Mouse (Mus musculus): Measurements from ENCODE around the gene Ntn5. TPM values are rescaled to one million over a fixed set of nuclear protein-coding genes. Genes with fewer than 3 reads are reported as not detected.
A peak's percentile ranks its signal among the peaks of the same experiment; 100 is the strongest.

Ntn5 gene
- polyA plus RNA-seq, 1 experiment from 2014 or later = 0.69 TPM

- WGBS = 85% methylated on average over 17 of the region's 17 CpGs
- Histone ChIP-seq H3K36me3 (no peaks in the 10 kb centered on the region), H3K4me2 (peak overlapping the region; percentile 98; the same call in 1 of the 2 replicates), H3K9ac (no peak overlapping the region), H3K27ac (no peak overlapping the region), H3K4me1 (peaks cover 52% of the 10 kb centered on the region), H3K27me3 (peaks cover 33% of the 10 kb centered on the region), H3K9me3 (no peaks in the 10 kb centered on the region), H3K4me3 (no peak overlapping the region)
- no peak for ATAC-seq (ENCODE audit: borderline replicate concordance, extremely low read depth, low FRiP score, low TSS enrichment)
These were observed 19.1 kb downstream of the Ntn5 start for GRCm38 (mm10) chr7:45702809-45703520.

DNA sequence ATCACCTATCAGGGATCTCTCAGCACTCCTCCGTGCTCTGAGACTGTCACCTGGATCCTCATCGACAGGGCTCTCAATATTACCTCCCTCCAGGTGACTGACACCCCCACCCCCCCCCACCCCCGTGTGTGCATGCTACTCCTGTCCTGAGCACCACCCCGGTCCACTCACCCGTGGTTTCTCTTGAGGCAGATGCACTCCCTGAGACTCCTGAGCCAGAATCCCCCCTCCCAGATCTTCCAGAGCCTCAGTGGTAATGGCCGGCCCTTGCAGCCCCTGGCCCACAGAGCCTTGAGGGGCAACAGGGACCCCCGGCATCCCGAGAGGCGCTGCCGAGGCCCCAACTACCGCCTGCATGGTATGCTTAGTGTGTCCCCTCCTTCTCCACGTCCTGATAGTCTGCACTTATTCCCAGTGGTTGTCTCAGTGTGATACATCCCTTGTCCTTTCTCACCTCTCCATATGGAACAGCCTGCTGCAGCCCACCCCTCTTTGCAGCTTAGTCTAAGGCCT is 19.8 kb downstream of the Ntn5 start:
- WGBS = 33% methylated on average over 12 of the region's 12 CpGs
- peak overlapping the region; percentile 79 for H3K27ac ChIP-seq
- peak overlapping the region; percentile 40 for H3K4me3 ChIP-seq
- no peaks in the 10 kb centered on the region for H3K36me3 ChIP-seq
- peaks cover 58% of the 10 kb centered on the region for H3K4me1 ChIP-seq
- peak overlapping the region; percentile 98 for H3K4me2 ChIP-seq
- peaks cover 29% of the 10 kb centered on the region for H3K27me3 ChIP-seq
- peak overlapping the region; percentile 18; the same call in 1 of the 2 replicates for H3K9ac ChIP-seq
- H3K9me3 ChIP-seq = no peaks in the 10 kb centered on the region
- ATAC-seq (ENCODE audit: borderline replicate concordance, extremely low read depth, low FRiP score, low TSS enrichment) = no peak

- peak; percentile 29; the same call in 1 of the 2 replicates for ATAC-seq (ENCODE audit: borderline replicate concordance, extremely low read depth, low FRiP score, low TSS enrichment)
These were observed 20.3 kb downstream of the Ntn5 start for GRCm38 (mm10) chr7:45704046-45704559.

DNA sequence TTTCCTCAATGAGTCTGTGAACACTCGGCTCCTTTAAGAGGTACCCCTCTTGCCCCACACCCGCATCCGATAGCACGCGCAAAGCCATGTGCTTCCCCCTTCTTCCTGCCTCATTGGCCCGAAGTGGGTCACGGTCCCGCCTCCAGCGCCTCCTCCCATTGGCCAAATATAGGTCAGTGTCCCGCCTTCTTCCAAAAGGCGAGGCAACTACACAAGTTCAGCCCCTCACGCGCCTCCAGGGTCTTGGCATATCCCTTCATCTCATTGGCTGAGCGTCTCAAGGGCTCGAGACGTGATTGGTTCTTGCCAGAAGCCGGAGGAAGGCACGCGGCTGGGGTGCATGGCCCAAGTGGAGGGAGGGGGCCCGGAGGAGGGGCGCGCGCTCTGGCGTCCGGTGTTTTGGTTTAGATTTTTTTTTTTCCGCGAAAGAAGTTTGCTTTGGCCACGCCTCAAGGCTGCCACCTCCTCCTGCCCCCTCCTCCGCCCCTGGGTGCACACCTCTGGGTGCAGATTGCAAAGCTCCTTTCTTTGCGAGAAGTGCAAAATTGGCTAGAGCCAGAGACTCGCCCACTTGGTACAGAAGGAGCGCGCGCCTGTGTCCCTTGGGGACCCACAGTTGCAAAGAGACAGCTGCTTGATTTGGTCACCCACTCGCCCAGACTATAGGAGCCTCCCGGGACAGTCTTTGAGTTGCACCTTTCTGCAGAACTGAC is 21.1 kb downstream of the Ntn5 start, which contains the start of gene Dbp:
Dbp (plus strand) TSS at position 359 of the 713 bp plus-strand sequence.
- WGBS = under 1% methylated on average over 36 of the region's 36 CpGs
- ATAC-seq (ENCODE audit: borderline replicate concordance, extremely low read depth, low FRiP score, low TSS enrichment) = peak; percentile 90

More at GRCm38 (mm10) chr7:45704046-45704559, 20.3 kb downstream of the Ntn5 start:
- Histone ChIP-seq H3K4me3 (peak overlapping the region; percentile 40), H3K27ac (peak overlapping the region; percentile 79), H3K27me3 (peaks cover 23% of the 10 kb centered on the region), H3K36me3 (no peaks in the 10 kb centered on the region), H3K4me2 (peak overlapping the region; percentile 98), H3K9me3 (no peaks in the 10 kb centered on the region), H3K9ac (peak overlapping the region; percentile 33; the same call in 1 of the 2 replicates), H3K4me1 (peaks cover 63% of the 10 kb centered on the region)
- under 1% methylated on average over 13 of the region's 13 CpGs for WGBS

GRCm38 (mm10) chr7:45705443-45705864 is 21.6 kb downstream of the Ntn5 start:
- Histone ChIP-seq H3K36me3 (peaks cover 1% of the 10 kb centered on the region), H3K27ac (peak overlapping the region; percentile 86), H3K9ac (peak overlapping the region; percentile 77), H3K4me1 (peaks cover 59% of the 10 kb centered on the region), H3K4me3 (peak overlapping the region; percentile 61), H3K4me2 (peak overlapping the region; percentile 98), H3K27me3 (peaks cover 10% of the 10 kb centered on the region), H3K9me3 (no peaks in the 10 kb centered on the region)
- no peak for ATAC-seq (ENCODE audit: borderline replicate concordance, extremely low read depth, low FRiP score, low TSS enrichment)
- WGBS = 1% methylated on average over 21 of the region's 21 CpGs

More for the DNA sequence above, 21.1 kb downstream of the Ntn5 start, which contains the start of gene Dbp:
- Histone ChIP-seq H3K27ac (peak within 1 kb of the TSS; percentile 86), H3K9ac (peak within 1 kb of the TSS; percentile 77), H3K4me1 (peaks cover 64% of the 10 kb centered on the region), H3K27me3 (peaks cover 15% of the 10 kb centered on the region), H3K9me3 (no peaks in the 10 kb centered on the region), H3K4me2 (peak within 1 kb of the TSS; percentile 98), H3K36me3 (no peaks in the 10 kb centered on the region), H3K4me3 (peak within 1 kb of the TSS; percentile 61)

DNA sequence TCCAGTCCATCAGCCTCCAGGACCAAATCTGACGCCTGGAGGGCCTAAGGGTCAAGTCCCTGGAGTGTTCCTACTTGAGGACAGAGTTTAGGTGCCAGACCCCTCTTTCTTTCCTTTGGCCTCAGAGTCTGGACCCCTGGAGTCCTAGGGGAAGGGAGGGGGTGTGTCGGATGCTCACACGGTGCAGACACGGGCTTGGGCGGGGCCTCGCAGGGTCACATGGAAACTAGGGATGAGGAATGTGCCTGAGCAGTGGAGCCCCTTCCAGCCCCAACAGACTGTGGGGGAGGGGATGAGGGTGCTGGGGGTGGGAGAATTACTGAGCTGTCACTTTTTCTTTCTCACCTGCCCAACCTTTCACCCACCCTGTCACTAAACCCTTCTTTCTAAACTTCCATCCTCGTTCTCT is 22.1 kb downstream of the Ntn5 start:
- peaks cover 57% of the 10 kb centered on the region for H3K4me1 ChIP-seq
- H3K4me2 ChIP-seq = peak overlapping the region; percentile 98
- peaks cover 7% of the 10 kb centered on the region; the same call in 1 of the 2 replicates for H3K27me3 ChIP-seq
- peak overlapping the region; percentile 61 for H3K4me3 ChIP-seq
- ATAC-seq (ENCODE audit: borderline replicate concordance, extremely low read depth, low FRiP score, low TSS enrichment) = no peak
- H3K9me3 ChIP-seq = no peaks in the 10 kb centered on the region
- peak overlapping the region; percentile 86 for H3K27ac ChIP-seq
- 1% methylated on average over 7 of the region's 7 CpGs for WGBS
- peak overlapping the region; percentile 77 for H3K9ac ChIP-seq
- H3K36me3 ChIP-seq = peaks cover 6% of the 10 kb centered on the region

DNA sequence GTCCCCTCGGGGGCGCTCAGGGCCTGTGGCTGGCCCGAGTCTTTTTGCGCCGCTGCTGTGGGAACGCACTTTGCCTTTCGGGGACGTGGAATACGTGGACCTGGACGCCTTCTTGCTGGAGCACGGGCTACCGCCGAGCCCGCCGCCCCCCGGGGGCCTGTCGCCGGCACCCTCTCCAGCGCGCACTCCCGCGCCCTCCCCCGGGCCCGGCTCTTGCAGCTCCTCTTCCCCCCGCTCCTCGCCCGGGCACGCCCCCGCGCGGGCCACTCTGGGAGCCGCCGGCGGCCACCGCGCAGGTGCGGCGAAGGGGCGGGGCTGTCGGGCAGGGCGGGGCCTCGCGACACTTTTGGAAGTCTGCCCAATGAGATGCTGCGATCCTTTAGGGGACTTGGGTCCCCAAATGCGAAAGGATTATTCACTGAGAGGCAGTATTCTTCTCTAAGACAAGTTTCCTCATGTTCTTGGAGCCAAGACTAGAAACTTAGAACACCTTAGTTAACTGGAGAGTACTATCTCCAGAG is 23.0 kb downstream of the Ntn5 start:
- Histone ChIP-seq H3K27ac (peak overlapping the region; percentile 86), H3K9me3 (no peaks in the 10 kb centered on the region), H3K4me3 (peak overlapping the region; percentile 61), H3K4me2 (peak overlapping the region; percentile 98), H3K4me1 (peaks cover 52% of the 10 kb centered on the region), H3K27me3 (no peaks in the 10 kb centered on the region; the same call in 1 of the 2 replicates), H3K9ac (peak overlapping the region; percentile 77), H3K36me3 (peaks cover 15% of the 10 kb centered on the region)
- no peak for ATAC-seq (ENCODE audit: borderline replicate concordance, extremely low read depth, low FRiP score, low TSS enrichment)
- WGBS = under 1% methylated on average over 29 of the region's 45 CpGs

DNA sequence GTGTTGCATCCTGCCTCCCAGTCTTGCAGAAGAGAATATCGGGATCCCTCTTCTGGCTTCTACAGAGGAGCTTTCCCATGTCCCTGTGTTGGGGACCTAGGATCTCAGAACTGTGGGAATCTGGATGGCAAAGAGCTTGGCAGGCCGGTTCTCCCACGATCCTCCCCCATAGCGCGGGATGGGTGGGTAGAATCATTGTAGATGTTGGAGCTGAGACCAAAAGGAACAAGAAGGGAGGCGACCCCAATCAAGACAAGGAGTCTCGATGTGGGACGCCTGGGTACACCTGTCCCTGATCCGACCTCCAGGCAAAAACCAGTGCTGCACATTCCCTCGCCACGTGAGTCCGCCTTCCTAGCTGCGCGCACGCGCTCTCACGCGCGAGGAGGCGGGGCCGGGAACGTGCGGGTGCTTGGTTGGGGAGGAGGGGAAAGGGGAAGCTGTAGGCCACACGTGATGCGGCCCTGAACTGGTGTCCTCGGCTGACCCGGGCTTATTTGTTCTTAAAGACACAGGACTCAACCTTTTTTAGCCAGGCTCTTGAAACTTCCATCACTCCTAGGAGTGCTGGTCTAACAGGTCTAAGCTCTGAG is 23.6 kb downstream of the Ntn5 start:
- WGBS = under 1% methylated on average over 27 of the region's 27 CpGs
- Histone ChIP-seq H3K4me2 (peak overlapping the region; percentile 98), H3K36me3 (peaks cover 22% of the 10 kb centered on the region), H3K9me3 (no peaks in the 10 kb centered on the region), H3K27ac (peak overlapping the region; percentile 86), H3K4me3 (peak overlapping the region; percentile 61), H3K27me3 (no peaks in the 10 kb centered on the region), H3K9ac (peak overlapping the region; percentile 8; the same call in 1 of the 2 replicates), H3K4me1 (peaks cover 52% of the 10 kb centered on the region)
- ATAC-seq (ENCODE audit: borderline replicate concordance, extremely low read depth, low FRiP score, low TSS enrichment) = peak; percentile 16; the same call in 1 of the 2 replicates

- peaks cover 57% of the 10 kb centered on the region for H3K4me1 ChIP-seq
- peak overlapping the region; percentile 86 for H3K27ac ChIP-seq
- H3K4me2 ChIP-seq = peak overlapping the region; percentile 98
- no peak overlapping the region for H3K9ac ChIP-seq
- H3K36me3 ChIP-seq = peaks cover 30% of the 10 kb centered on the region
- no peaks in the 10 kb centered on the region for H3K27me3 ChIP-seq
- 0 out of 2 replicates have a peak overlapping the region, but pooled peaks have one; percentile 61 for H3K4me3 ChIP-seq
- H3K9me3 ChIP-seq = no peaks in the 10 kb centered on the region
- WGBS = 33% methylated on average over 13 of the region's 13 CpGs
- ATAC-seq (ENCODE audit: borderline replicate concordance, extremely low read depth, low FRiP score, low TSS enrichment) = no peak
These were observed 24.5 kb downstream of the Ntn5 start for GRCm38 (mm10) chr7:45708221-45708761.

DNA sequence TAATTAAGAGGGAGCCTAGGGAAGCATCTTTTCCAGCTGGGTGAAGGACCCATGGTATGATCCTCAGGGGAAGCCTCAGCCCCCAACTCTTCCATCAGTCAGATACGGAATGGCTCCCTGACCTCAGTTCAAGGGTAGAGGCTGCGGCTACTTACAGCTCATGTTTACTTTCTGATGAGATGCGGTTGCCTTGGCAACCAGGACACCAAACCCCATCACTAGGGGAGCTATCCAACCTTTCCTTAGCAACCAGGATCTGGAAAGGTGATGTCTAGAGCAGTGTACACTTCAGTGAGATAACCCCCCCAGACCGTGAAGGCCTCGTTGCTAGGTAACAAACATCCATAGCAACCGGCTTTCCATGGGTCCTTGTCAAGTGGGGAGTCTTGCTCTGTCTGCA is 25.2 kb downstream of the Ntn5 start:
- H3K4me2 ChIP-seq = no peak overlapping the region
- no peak overlapping the region for H3K9ac ChIP-seq

More for the DNA sequence above, 25.2 kb downstream of the Ntn5 start:
- Histone ChIP-seq H3K27me3 (no peaks in the 10 kb centered on the region), H3K27ac (no peak overlapping the region), H3K9me3 (no peaks in the 10 kb centered on the region), H3K4me1 (peaks cover 56% of the 10 kb centered on the region), H3K36me3 (peaks cover 34% of the 10 kb centered on the region), H3K4me3 (no peak overlapping the region)
- WGBS = 36% methylated on average over 6 of the region's 6 CpGs
- no peak for ATAC-seq (ENCODE audit: borderline replicate concordance, extremely low read depth, low FRiP score, low TSS enrichment)
